Mouse (Mus musculus): ENCODE data around the gene Armcx2.

DNA sequence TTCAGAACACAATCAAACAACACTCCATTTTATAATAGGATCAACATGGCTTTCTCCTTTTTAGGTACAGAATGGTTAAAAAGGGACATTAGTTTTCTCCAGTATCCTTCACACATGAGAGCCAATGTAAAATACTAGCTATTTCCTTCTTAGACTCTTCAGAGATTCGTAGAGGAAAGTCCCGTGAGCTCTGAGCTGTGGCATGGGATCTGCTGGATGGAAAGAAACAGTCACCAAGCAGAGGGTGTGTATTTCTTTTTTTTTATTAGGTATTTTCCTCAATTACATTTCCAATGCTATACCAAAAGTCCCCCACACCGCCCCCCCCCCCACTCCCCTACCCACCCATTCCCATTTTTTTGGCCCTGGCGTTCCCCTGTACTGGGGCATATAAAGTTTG lies 40.6 kb upstream of the Armcx2 start:
- TF ChIP-seq GATA1 (IDR thresholded peaks at IDR 0.05; ENCODE audit: borderline replicate concordance, low read length) (no peak), FLI1 (IDR thresholded peaks at IDR 0.05; ENCODE audit: low read length) (no peak)
